Mouse (Mus musculus): ENCODE data around the gene Olfr538. TPM values are rescaled to one million over a fixed set of nuclear protein-coding genes. Genes with fewer than 3 reads are reported as not detected.
"Not testable (repeated sequence)": the region's sequence is repeated elsewhere in the genome, so short reads cannot be mapped to it uniquely, and the experiment has no call there.

Gene Olfr538
- total RNA-seq (2014; rRNA removed) (not detected in 2 replicates), polyA plus RNA-seq (2015; fragmentation: Nextera tagmentation; extraction: Ambion mirVana) (not detected in 2 replicates)

DNA sequence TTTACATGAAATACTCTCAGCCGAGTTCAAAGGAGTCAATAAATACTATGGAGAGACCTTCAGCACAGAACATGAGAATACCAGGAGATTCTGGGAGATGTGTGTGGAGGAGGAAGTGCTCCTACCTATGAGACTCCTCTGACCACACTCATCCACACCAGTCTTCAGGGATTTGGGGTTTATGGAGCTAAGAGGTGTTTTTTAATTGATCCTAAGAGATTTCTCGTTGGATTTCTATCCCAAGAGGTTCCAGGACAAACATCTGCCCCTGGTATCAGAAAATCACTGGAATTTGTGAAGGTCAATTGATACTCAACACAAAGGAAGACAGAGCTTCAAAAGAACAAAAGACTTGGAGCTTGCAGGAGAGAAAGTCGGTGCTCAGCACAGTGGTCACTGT, at the start of gene Olfr538:
Olfr538 (plus strand) TSS at position 301 of the 400 bp plus-strand sequence.
- Histone ChIP-seq H3K27me3 (ENCODE audit: insufficient read depth, low read length) (no peaks in the 10 kb centered on the region), H3K4me2 (ENCODE audit: low read depth, low read length, poor library complexity, severe bottlenecking) (no peak within 1 kb of the TSS), H3K9ac (replicated peaks; ENCODE audit: low read length, poor library complexity, severe bottlenecking) (no peak within 1 kb of the TSS), H3K4me3 (ENCODE audit: low read depth, low read length) (no peak within 1 kb of the TSS), H3K9me3 (ENCODE audit: low read length) (no peaks in the 10 kb centered on the region), H3K36me3 (ENCODE audit: insufficient read depth, low read length) (no peaks in the 10 kb centered on the region), H3K4me1 (ENCODE audit: insufficient read depth, low read length) (no peaks in the 10 kb centered on the region), H3K27ac (ENCODE audit: low read depth, low read length) (no peak within 1 kb of the TSS)
- 54% methylated on average over 3 of the region's 3 CpGs for WGBS
- ATAC-seq (ENCODE audit: low FRiP score) (no peak), DNase-seq (ENCODE audit: low spot score) (no peak)
- TF ChIP-seq CTCF (IDR thresholded peaks at IDR 0.05): no peak

DNA sequence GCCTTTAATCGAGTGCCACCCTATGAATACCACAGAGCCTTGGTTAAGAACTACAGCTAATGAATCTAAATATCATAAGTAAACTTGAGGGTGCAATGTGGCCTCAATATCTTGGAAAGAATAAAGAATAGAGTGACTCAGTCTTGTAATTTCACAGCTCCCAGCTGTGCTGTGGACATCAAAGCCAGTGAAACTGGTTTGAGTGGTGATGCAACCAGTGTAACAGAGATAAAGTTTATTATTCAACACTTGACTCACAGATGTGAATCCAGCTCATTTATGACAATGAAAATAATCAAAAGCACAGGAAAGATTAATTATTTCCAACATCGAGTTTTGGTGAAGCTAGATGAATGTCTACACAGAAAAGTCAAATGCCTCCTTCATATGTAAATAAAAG, 27.9 kb upstream of the Olfr538 start:
- no peaks in the 10 kb centered on the region for H3K36me3 ChIP-seq (ENCODE audit: insufficient read depth, low read length)
- no peak overlapping the region for H3K9ac ChIP-seq (replicated peaks; ENCODE audit: low read length, poor library complexity, severe bottlenecking)
- H3K27me3 ChIP-seq (ENCODE audit: insufficient read depth, low read length): no peaks in the 10 kb centered on the region
- WGBS: 71% methylated on average over 2 of the region's 2 CpGs
- ATAC-seq (ENCODE audit: low FRiP score) (no peak), DNase-seq (ENCODE audit: low spot score) (no peak)
- TF ChIP-seq CTCF (IDR thresholded peaks at IDR 0.05): no peak
- no peaks in the 10 kb centered on the region for H3K9me3 ChIP-seq (ENCODE audit: low read length)
- no peak overlapping the region for H3K4me2 ChIP-seq (ENCODE audit: low read depth, low read length, poor library complexity, severe bottlenecking)
- H3K4me1 ChIP-seq (ENCODE audit: insufficient read depth, low read length): no peaks in the 10 kb centered on the region
- H3K4me3 ChIP-seq (ENCODE audit: low read depth, low read length): no peak overlapping the region
- no peak overlapping the region for H3K27ac ChIP-seq (ENCODE audit: low read depth, low read length)

DNA sequence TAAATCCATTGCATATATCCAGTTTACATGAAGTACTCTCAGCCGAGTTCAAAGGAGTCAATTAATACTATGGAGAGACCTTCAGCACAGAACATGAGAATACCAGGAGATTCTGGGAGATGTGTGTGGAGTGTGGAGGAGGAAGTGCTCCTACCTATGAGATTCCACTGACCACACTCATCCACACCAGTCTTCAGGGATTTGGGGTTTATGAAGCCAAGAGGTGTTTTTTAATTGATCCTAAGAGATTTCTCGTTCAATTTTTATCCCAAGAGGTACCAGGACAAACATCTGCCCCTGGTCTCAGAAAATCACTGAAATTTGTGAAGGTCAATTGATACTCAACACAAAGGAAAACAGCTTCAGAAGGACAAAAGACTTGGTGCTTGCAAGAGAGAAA, 33.3 kb downstream of the Olfr538 start, which contains the start of gene Olfr46:
Olfr46 (plus strand) TSS at position 301 of the 400 bp plus-strand sequence.
- ATAC-seq (ENCODE audit: low FRiP score); DNase-seq (ENCODE audit: low spot score); H3K9ac ChIP-seq (replicated peaks; ENCODE audit: low read length, poor library complexity, severe bottlenecking); H3K4me1 ChIP-seq (ENCODE audit: insufficient read depth, low read length); H3K9me3 ChIP-seq (ENCODE audit: low read length); H3K36me3 ChIP-seq (ENCODE audit: insufficient read depth, low read length); H3K4me3 ChIP-seq (ENCODE audit: low read depth, low read length); H3K27me3 ChIP-seq (ENCODE audit: insufficient read depth, low read length); H3K4me2 ChIP-seq (ENCODE audit: low read depth, low read length, poor library complexity, severe bottlenecking); H3K27ac ChIP-seq (ENCODE audit: low read depth, low read length): not testable (repeated sequence)
- WGBS: 87% methylated on average over 2 of the region's 2 CpGs

Other genes with a start within 250 kb of the Olfr538 start
- gene Olfr525, start 247.0 kb upstream of the Olfr538 start, total RNA-seq (2014; rRNA removed): not detected in 2 replicates
- not detected in 2 replicates for gene Olfr525, start 247.0 kb upstream of the Olfr538 start, polyA plus RNA-seq (2015; fragmentation: Nextera tagmentation; extraction: Ambion mirVana)
- not detected in 2 replicates for gene Olfr527, start 233.9 kb upstream of the Olfr538 start, total RNA-seq (2014; rRNA removed)
- gene Olfr527, start 233.9 kb upstream of the Olfr538 start, polyA plus RNA-seq (2015; fragmentation: Nextera tagmentation; extraction: Ambion mirVana): not detected in 2 replicates
- gene Olfr60, start 206.2 kb upstream of the Olfr538 start, total RNA-seq (2014; rRNA removed): not detected in 2 replicates
- gene Olfr60, start 206.2 kb upstream of the Olfr538 start, polyA plus RNA-seq (2015; fragmentation: Nextera tagmentation; extraction: Ambion mirVana): not detected in 2 replicates
- not detected in 2 replicates for gene Olfr530, start 191.6 kb upstream of the Olfr538 start, total RNA-seq (2014; rRNA removed)
- not detected in 2 replicates for gene Olfr530, start 191.6 kb upstream of the Olfr538 start, polyA plus RNA-seq (2015; fragmentation: Nextera tagmentation; extraction: Ambion mirVana)
- gene Olfr531, start 165.0 kb upstream of the Olfr538 start, total RNA-seq (2014; rRNA removed): not detected in 2 replicates
- not detected in 2 replicates for gene Olfr531, start 165.0 kb upstream of the Olfr538 start, polyA plus RNA-seq (2015; fragmentation: Nextera tagmentation; extraction: Ambion mirVana)
- gene Olfr532, start 146.2 kb upstream of the Olfr538 start, total RNA-seq (2014; rRNA removed): not detected in 2 replicates
- gene Olfr532, start 146.2 kb upstream of the Olfr538 start, polyA plus RNA-seq (2015; fragmentation: Nextera tagmentation; extraction: Ambion mirVana): not detected in 2 replicates
- not detected in 2 replicates for gene Olfr533, start 104.5 kb upstream of the Olfr538 start, total RNA-seq (2014; rRNA removed)
- gene Olfr533, start 104.5 kb upstream of the Olfr538 start, polyA plus RNA-seq (2015; fragmentation: Nextera tagmentation; extraction: Ambion mirVana): not detected in 2 replicates
- gene Olfr535, start 83.7 kb upstream of the Olfr538 start, total RNA-seq (2014; rRNA removed): not detected in 2 replicates
- not detected in 2 replicates for gene Olfr535, start 83.7 kb upstream of the Olfr538 start, polyA plus RNA-seq (2015; fragmentation: Nextera tagmentation; extraction: Ambion mirVana)
- gene Olfr536, start 60.5 kb upstream of the Olfr538 start, total RNA-seq (2014; rRNA removed): 0.05 TPM in 1 of 2 replicates, not detected in the other
- gene Olfr536, start 60.5 kb upstream of the Olfr538 start, polyA plus RNA-seq (2015; fragmentation: Nextera tagmentation; extraction: Ambion mirVana): not detected in 2 replicates
- not detected in 2 replicates for gene Olfr46, start 33.4 kb downstream of the Olfr538 start, total RNA-seq (2014; rRNA removed)
- not detected in 2 replicates for gene Olfr46, start 33.4 kb downstream of the Olfr538 start, polyA plus RNA-seq (2015; fragmentation: Nextera tagmentation; extraction: Ambion mirVana)
- not detected in 2 replicates for gene Olfr61, start 61.1 kb downstream of the Olfr538 start, total RNA-seq (2014; rRNA removed)
- gene Olfr61, start 61.1 kb downstream of the Olfr538 start, polyA plus RNA-seq (2015; fragmentation: Nextera tagmentation; extraction: Ambion mirVana): not detected in 2 replicates
- not detected in 2 replicates for gene Olfr53, start 78.6 kb downstream of the Olfr538 start, total RNA-seq (2014; rRNA removed)
- not detected in 2 replicates for gene Olfr53, start 78.6 kb downstream of the Olfr538 start, polyA plus RNA-seq (2015; fragmentation: Nextera tagmentation; extraction: Ambion mirVana)
- gene Olfr539, start 92.0 kb downstream of the Olfr538 start, total RNA-seq (2014; rRNA removed): 0.05 TPM in 1 of 2 replicates, not detected in the other
- gene Olfr539, start 92.0 kb downstream of the Olfr538 start, polyA plus RNA-seq (2015; fragmentation: Nextera tagmentation; extraction: Ambion mirVana): 0.04 TPM in 1 of 2 replicates, not detected in the other
- not detected in 2 replicates for gene Olfr45, start 114.1 kb downstream of the Olfr538 start, total RNA-seq (2014; rRNA removed)
- not detected in 2 replicates for gene Olfr45, start 114.1 kb downstream of the Olfr538 start, polyA plus RNA-seq (2015; fragmentation: Nextera tagmentation; extraction: Ambion mirVana)
- not detected in 2 replicates for gene Olfr541, start 129.4 kb downstream of the Olfr538 start, total RNA-seq (2014; rRNA removed)
- gene Olfr541, start 129.4 kb downstream of the Olfr538 start, polyA plus RNA-seq (2015; fragmentation: Nextera tagmentation; extraction: Ambion mirVana): not detected in 2 replicates
- not detected in 2 replicates for gene Cyp2e1, start 195.9 kb downstream of the Olfr538 start, total RNA-seq (2014; rRNA removed)
- not detected in 2 replicates for gene Cyp2e1, start 195.9 kb downstream of the Olfr538 start, polyA plus RNA-seq (2015; fragmentation: Nextera tagmentation; extraction: Ambion mirVana)
- 0.55 TPM in 1 of 2 replicates, not detected in the other for gene Syce1, start 220.0 kb downstream of the Olfr538 start, total RNA-seq (2014; rRNA removed)
- 0.14 and 0.26 TPM in 2 replicates for gene Syce1, start 220.0 kb downstream of the Olfr538 start, polyA plus RNA-seq (2015; fragmentation: Nextera tagmentation; extraction: Ambion mirVana)